Mouse (Mus musculus) WW6 (cell line): Measurements from ENCODE around the gene Thsd7b.
A peak's percentile ranks its signal among the peaks of the same experiment; 100 is the strongest.

Experiments used
- DNase-seq: peaks from one replicate; pipeline ENCODE4 v3.0.0-alpha.2; 2013; ENCODE audit warnings: low read depth, low spot score

Gene Thsd7b

DNA sequence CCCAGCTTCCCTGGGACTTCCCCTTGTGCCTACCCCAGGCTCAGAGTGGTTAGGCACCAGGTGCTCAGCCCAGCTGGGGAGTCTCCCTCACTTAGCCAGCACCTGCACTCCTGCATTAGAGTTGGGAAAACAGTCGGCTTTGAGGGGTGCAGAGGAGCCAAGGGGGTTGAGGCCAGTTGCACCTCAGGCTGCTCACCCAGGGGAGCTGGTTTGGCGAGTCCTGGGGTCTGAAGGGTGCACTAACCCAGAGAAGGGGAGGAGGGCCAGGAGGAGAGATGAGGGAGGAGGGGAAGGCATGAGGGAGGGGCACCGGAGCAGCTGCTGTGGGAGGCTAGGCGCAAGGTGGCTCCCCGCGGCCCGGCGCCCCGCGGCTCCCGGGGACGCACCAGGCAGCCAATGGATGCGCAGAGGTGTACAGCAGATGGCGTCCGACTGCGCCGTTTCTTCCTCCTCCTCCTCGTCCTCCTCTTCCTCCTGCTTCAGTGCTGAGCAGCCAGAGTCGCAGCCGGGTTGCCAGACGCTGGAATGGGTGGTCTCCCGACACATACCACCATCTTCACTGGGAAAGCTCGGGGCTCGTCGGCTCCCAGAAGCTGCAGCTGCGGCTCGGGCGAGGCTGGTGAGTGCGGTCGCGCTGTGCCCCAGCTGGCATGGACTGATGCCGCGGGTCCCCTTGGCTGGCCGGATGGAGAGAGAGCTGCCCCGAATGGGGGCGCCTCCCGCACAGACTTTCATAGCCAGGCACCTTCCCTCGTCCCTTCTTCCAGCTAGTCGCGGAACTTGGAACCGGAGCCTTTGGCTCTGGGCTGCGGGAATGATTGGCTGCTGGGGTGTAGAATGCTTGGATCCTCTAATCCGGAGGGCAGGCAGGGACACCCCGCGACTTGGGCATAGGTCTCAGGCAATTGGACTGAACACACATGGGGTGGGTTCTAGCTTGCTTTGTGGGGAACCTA is at the start of gene Thsd7b:
Thsd7b (plus strand) TSS at position 321 of the 956 bp plus-strand sequence.
- peak; percentile 14 for DNase-seq

DNA sequence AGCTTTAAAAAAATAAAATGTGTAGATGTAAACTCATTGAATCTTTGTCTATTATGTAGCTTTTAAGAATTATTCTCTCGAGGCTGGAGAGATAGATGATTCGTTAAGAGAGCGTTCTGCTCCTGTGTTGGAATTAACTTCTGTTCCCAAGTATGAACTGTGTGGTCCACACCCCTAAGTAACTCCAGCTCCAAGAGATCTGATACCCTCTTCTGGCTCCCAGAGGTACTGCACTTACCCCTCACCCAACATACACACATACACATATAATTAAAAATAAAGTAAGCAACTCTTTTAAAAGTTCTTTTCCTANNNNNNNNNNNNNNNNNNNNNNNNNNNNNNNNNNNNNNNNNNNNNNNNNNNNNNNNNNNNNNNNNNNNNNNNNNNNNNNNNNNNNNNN is 28.8 kb upstream of the Thsd7b start:
- peak; percentile 7 for DNase-seq

DNA sequence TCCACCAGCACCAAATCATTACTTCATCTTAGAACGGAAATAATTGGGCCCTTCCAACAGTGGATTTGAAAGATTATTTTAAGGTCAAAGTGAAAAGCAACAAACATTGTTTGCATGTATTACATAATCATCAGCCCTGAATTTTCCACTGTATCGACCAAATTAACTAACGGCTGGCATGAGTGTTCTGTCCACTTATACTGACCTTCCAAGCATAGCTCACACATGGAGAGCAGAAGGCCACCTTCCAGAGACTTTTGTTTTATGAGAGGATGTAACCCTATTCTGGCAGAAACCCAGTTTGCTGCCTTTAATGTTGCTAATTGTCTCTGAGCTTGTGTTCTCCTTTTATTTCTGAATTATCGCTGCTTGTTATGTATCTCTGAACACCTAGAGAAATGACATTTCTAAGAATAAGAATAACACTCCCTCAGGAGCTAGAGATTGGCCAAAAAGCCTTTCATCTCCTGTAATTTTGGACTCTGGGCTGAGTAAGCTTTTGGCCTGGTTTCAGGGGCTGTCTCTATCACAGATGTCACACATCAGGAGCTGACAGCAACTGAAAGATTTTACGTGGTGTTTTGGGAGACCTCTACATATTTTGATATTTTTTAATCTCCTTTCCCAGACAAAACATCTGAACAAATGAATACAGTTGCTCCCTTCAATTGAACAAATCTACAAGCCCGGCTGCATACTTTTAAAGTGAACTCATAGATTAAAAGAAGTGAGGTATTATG is 22.2 kb upstream of the Thsd7b start:
- no peak for DNase-seq

DNA sequence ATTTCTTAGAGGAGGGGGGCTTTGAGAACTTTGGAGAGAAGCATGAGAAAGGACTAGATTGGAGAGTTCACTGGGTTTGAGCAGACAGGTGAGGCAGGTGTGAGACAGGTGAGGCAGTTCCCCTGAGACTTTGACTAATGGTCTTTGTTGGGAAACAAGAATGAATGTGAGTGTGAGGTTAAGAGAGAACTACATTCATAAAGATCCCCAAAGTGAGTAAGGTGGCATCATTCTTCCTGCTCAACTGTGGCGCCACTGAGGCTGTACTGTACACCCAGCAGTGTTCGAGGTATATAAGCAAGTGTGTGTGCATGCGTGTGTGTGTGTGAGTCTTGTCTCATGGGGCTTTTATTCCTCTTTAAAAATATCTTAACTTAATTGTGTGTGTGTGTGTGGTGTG is 6.4 kb upstream of the Thsd7b start:
- DNase-seq = no peak

DNA sequence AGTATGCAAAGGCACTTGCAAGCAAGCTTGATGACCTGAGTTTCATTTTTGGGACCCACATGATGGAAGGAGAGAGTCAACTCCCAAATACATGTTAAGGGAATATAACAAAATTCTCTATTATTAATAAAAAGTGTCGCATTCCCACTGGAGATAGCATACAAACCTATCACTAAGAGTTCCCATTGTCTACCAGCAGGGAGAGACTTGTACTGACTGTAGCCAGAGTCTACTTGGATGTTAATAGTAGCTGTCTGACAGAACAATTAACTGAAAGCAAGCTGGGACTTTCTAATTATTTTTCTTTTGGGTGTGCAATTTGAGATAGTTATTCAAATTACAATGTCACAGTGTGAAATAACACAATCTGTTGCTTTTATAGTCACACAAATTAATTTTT is 31.1 kb downstream of the Thsd7b start:
- DNase-seq = no peak

DNA sequence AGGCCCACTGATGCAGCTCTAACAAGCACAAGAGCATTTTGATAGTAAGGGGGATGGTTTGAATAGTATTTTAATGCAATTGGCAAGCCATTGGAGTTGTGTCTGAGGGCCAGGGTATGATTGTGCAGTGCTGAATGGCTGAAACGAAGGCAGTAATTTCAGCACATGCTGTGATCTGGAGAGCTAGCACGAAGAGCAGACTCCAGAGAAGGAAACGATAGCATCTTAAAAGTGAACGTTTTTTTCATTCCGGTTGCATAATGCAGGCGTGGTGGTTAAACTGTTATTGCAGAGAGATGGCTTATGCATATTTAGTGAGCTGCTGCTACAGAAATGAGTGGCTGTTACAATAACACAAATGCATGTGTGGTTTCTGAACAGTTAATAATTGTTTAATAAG is 51.3 kb downstream of the Thsd7b start:
- no peak for DNase-seq

DNA sequence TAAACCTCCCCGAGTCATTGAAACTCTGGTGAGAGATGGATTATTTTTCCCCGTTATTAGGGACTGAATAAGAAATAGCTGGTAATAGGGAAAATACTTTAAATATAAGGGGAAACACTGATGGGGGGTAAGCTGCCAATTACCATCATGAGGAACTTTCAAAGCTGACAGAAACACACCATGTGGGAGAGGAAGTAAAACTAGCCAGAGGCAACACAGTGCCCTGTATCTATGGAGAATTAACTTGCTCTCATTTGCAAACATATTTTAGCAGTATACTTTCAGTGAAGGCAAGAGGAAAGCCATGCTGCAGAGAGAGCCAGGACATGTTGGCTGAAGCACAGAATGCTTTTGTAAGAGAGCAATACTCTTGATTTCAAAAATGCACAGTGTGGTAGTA is 51.7 kb downstream of the Thsd7b start:
- no peak for DNase-seq

DNA sequence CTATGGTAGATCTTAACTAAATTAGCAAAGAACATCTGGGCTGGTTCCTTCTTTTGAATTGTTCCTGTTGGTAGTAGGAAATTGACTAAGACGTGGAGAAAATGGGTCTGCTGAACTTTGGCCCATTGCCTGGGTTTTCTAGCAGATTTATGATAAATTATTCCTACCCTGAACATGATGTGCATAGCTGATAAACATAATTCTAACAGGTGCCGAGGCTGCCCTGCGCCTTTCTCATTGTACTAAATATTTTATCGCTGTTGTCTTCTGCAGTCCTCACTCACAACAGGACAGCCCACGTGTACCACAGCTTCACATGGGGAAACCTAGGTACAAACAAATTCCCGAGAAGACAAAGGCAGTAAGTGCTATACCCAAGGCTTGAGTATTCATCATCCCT is 83.5 kb downstream of the Thsd7b start:
- no peak for DNase-seq

DNA sequence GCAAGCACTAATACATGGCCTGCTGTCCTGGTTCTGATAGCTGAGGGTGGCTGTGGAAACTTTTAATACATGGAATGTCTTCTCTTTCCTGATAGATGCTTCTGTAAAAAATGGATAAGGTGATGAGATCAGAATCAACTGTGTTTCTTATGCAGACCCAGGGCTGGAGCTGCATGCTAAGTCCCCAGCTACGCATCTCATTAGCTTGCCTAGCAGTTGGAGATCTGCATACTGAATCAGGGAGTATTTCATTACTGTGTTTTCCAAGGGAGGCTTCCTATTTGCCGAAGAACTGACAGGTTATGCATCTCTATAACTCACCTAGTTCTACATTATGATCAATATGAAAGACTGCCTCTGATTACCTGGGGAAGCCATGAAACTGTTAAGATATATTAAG is 84.3 kb downstream of the Thsd7b start:
- no peak for DNase-seq

DNA sequence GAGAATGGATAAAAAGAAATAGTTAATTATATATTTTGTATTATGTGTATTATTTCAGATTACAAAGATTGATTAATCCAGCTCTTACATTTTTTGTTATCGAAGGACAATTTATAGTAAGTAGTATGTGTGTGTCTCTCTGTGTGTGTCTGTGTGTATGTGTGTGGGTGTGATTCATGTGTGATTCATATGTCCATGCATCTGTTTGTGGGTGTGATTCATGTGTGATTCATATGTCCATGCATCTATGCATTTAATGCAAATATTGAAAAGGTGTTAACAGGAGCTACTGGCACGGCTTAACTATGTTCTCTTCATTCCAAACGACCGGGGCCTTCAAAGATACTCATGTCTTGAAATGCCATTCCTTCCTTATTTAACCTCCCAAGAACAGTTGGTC is 90.3 kb downstream of the Thsd7b start:
- DNase-seq = no peak

DNA sequence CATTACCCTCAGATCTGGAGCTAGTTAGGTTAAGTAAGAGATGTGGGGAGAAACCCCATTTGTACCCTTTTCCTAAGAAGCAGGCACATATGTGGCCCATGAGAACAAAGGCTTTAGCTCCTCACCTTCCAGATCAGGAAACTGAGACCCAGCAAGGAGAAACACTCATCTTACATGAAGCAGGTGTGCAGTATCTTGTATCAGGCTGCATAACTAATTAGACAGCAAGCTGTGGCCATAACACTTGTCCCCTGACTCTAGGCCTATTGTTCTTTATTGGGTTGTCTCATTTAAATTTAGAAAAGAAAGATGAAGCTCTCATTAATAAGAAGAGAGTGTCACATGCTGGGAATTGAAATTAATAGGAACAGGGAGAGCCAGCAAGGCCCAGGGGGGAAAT is 91.7 kb downstream of the Thsd7b start:
- no peak for DNase-seq

DNA sequence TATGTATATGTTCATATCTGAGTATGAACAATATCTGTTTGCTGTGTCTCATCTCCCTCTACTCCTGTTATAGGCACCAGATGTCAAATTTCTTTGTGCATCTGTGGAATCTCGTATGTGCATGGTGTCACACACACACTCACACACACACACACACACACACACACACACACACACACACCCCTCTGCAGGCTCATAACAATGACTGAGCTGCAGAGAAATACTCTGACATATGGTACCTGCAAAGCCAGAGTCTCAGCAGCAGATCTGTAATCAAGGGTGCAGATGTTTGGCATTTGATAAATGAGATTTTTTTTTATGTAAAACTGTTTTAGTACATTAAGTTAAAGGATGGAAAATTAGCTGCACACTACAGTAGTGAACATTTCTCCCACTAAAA is 92.5 kb downstream of the Thsd7b start:
- DNase-seq = no peak

DNA sequence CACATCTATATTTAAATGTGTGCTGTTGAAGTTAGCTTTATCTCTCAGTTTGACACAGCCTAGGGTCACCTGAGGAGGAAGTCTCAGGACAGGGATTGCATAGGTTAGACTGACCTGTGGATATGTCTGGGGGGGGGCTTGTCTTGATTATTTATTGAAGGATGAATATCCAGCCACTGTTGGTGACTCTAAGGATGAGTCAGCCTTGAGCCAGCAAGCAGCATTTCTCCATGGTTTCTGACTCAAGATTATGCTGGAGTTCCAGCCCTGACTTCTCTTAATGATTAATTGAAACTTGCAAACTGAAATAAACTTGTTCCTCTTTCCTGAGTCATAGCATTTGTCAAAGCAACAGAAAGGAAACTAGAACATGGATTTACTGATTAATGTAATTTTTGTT is 113.4 kb downstream of the Thsd7b start:
- no peak for DNase-seq

DNA sequence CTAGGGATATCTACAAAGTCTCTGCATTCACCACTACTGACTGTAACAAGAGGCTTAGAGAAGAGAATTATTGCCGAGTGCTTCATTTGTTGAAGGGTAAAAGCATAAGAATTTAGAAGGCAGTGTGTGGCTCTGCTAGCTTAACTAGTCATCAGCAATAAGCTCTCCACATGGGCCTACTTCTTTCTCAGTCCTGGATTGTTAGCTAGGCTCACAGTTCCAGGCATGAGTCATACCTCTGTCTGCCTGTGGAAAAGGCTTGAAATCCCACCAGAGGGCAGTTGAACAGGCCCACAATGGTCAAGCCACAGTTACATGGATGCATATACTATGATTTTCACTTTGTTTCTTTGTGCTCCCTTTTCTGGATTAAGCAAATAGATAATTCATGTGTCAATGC is 138.5 kb downstream of the Thsd7b start:
- DNase-seq = no peak

DNA sequence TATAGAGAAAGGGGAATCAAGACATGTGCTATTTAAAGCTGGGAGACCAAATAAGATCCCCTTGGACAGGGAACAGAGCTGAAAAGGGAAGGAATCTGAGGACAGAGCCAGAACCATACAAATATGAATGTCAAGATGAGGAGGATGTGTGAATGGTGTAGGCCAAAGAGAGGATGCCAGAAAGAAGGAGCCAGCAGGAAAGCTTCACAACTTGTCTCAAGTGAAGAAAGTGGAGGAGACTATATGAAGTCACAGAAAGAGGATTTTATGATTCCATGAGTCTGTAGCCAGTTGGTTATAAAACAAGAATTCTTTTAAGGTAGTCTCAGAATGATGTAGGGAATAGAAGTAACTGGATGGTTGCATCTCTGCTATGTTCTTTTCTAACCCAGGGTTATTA is 148.5 kb downstream of the Thsd7b start:
- DNase-seq = no peak

DNA sequence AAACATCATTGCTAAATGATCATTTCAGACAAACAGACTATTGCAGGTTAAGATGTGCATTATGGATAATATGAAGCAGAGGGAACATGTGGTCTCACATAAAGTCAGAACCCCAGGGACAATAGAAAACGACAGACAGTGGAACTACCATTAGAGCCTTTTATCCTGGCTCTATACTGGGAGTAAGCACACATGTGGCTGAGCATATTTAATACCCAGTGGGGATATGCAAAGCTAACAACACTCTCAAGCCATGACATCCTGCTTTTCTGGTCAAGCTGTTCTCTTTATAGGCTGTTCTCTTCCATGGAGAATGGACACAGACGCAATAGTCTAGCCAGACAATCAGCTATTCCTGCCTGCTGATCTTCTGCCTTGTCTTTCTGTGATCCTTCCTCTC is 191.3 kb downstream of the Thsd7b start:
- no peak for DNase-seq

DNA sequence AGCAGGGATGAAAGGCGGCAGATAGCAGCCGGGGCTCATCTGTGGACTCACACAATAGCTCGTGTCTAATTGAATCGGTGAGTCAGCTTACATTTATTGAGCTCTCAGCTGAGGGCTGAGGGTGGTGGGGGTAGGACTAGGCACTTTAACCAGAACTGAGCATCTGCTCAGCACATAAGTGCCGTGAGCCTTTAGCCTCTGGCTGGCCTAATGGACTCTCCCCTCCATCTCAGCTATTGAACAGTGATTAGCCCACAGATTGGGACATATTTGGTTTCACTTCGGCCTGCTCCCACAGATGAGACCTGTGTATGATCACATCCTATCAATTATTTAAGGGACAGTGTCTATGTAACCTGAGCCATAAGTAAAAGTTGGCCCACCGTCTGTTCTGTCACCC is 200.4 kb downstream of the Thsd7b start:
- no peak for DNase-seq

DNA sequence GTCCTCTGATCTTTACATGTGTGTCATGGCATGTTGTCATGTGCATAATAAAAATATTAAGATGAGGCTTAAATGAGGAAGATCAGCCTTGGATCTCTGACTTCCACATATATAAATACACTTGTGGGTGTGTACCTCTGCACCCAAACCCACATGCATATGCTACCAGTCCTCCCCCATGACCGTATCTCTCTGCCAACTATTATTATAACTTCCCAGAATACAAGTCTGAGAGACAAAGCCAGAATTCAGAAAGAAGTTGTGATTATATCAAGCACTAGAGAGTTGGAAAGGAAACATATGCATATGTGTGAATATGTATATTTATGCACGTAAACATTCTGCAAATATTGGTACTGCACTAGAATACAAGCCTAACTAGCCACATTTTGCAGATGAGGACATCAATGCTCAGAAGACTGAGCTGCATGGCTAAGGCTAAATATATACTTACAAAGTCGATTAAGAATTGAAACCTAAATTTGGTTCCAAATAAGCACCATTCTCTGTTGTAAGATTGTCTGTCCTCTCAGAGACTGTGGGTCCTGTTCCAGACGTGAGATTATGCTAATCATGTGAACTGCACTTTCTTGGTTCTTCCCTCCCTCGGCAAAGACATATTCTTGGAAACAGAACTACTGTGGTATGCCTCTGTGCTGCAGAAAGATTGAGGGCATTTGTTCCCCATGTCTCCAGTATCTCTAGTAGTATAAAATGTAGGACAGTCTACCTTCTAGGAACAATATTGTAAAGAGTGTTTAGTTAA is 211.3 kb downstream of the Thsd7b start:
- no peak for DNase-seq

DNA sequence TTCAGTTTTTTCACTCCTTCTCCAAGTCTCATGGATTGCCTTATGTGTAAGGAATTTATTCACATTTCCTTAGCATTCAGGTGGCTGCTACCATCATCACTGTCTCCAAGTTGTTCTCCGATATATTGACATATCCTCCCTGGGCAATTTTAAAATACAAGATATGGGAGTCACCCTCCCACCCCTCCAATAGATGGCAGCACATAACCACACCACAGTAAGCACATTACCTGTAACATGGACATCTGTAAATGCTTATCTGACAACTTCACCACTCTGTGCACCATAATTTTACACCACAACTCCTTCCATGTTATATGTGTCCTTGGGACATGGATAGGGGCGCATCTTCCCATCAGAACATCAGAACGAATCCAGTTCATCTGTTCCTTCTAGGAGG is 218.0 kb downstream of the Thsd7b start:
- DNase-seq = no peak

DNA sequence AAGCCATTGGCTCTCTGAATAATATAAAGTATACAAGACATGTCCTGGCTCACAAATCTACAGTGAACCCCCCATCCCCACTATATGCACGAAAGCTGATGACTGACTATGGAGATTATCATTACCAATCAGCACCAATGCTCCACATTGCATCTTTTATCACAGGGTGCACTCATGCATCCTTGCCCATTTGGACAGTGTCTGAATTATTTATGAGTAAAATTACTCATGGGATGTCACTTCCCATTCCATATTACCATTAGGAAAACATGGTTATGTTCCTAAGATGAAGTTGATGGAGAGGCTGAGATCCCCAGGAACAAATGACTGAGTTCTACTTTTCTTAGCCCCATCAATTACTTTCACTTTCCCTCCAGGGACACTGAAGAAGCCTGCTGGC is 220.8 kb downstream of the Thsd7b start:
- no peak for DNase-seq

DNA sequence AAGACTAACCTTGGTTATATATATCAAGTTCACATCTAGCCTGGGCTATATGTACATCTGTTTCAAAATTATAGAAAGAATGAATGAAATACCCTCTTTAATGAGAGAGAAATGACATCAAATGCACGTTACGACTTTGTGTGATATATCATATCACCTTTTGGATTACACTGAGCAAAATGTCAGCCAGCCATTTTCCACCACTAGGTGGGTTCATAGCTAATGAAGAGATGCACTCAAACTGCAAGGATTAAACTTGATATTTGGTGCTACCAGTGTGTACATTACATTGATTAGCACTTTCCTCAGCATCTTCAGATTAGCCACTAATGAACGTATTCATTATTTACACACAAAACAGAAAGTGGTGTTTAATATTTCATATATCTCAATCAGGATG is 228.6 kb downstream of the Thsd7b start:
- no peak for DNase-seq

DNA sequence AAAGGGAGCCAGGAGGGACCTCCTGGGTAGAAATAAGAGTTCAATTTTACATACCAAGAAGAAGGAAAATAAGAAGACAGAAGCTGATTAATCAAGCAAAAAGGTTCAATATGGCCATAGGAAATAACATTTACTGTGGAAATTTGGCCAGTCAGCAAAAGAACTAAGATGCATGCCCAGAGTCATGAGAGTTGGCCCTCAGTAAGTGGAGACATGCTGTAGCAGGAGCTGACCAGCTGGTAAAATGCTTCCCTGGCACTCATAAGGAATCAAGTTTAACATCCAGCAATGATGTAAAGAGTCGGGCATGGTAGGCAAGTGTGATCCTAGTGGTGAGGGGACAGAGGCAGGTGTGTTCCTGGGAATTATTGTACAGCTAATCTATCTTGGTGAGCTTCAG is 243.3 kb downstream of the Thsd7b start:
- DNase-seq = no peak
